Mouse (Mus musculus) retina, embryonic 14.5 days (tissue): ENCODE measurements around the gene Ubap1l.

Source experiments
- DNase-seq: peaks from one replicate; pipeline ENCODE4 v3.0.0-alpha.2; 2015; ENCODE audit warnings: low spot score

The Ubap1l gene

GRCm38 (mm10) chr9:65374468-65375162 lies 13.8 kb downstream of the Ubap1l start:
- no peak for DNase-seq

- DNase-seq: no peak
Observed at GRCm38 (mm10) chr9:65375163-65375934, 14.5 kb downstream of the Ubap1l start.

- no peak for DNase-seq
Observed at GRCm38 (mm10) chr9:65381017-65381590, 20.3 kb downstream of the Ubap1l start.

GRCm38 (mm10) chr9:65382031-65382750 lies 21.4 kb downstream of the Ubap1l start:
- no peak for DNase-seq

- no peak for DNase-seq
Observed at GRCm38 (mm10) chr9:65382751-65383097, 21.9 kb downstream of the Ubap1l start.

GRCm38 (mm10) chr9:65384276-65384675 lies 23.4 kb downstream of the Ubap1l start:
- no peak for DNase-seq

- DNase-seq: peak; percentile 32
Observed at GRCm38 (mm10) chr9:65386373-65387140, 25.7 kb downstream of the Ubap1l start.

GRCm38 (mm10) chr9:65390752-65391612 lies 30.1 kb downstream of the Ubap1l start:
- DNase-seq: peak; percentile 47

- no peak for DNase-seq
Observed at GRCm38 (mm10) chr9:65391613-65391964, 30.7 kb downstream of the Ubap1l start, which contains the start of gene Kbtbd13. TSS of gene Kbtbd13 (minus strand) at chr9:65391652.

- DNase-seq: peak; percentile 78
Observed at GRCm38 (mm10) chr9:65392638-65393364, 32.0 kb downstream of the Ubap1l start.

- DNase-seq: no peak
Observed at GRCm38 (mm10) chr9:65393606-65394005, 32.8 kb downstream of the Ubap1l start.

GRCm38 (mm10) chr9:65394360-65394759 lies 33.5 kb downstream of the Ubap1l start:
- no peak for DNase-seq

- DNase-seq: peak; percentile 81
Observed at GRCm38 (mm10) chr9:65398279-65398678, 37.4 kb downstream of the Ubap1l start, which contains the start of gene Rasl12. TSS of gene Rasl12 (plus strand) at chr9:65398506.

- DNase-seq: no peak
Observed at GRCm38 (mm10) chr9:65399934-65400333, 39.1 kb downstream of the Ubap1l start.

GRCm38 (mm10) chr9:65404331-65405183 lies 43.7 kb downstream of the Ubap1l start:
- no peak for DNase-seq

GRCm38 (mm10) chr9:65405184-65405449 lies 44.3 kb downstream of the Ubap1l start:
- DNase-seq: no peak

- no peak for DNase-seq
Observed at GRCm38 (mm10) chr9:65407327-65407726, 46.5 kb downstream of the Ubap1l start.

- DNase-seq: no peak
Observed at GRCm38 (mm10) chr9:65407861-65408260, 47.0 kb downstream of the Ubap1l start.

- DNase-seq: no peak
Observed at GRCm38 (mm10) chr9:65408871-65409295, 48.0 kb downstream of the Ubap1l start.
